Mouse (Mus musculus) CH12.LX (cell line): ENCODE measurements around the gene Klhl3. TPM values are rescaled to one million over a fixed set of nuclear protein-coding genes. Genes with fewer than 3 reads are reported as not detected.

Experiments
- DNase-seq: peaks from one replicate; pipeline ENCODE4 v3.0.0-alpha.2; 2013; ENCODE audit errors: extremely low read depth
- H3K27ac ChIP-seq: 2 replicates; pipeline ENCODE4 v1.5.1; 2012; ENCODE audit warnings: low read depth, mild to moderate bottlenecking, control low read depth, moderate library complexity; ENCODE audit not compliant: insufficient read depth
- H3K27me3 ChIP-seq: replicated peaks from 2 replicates; pipeline ENCODE3; 2012; ENCODE audit warnings: inconsistent platforms
- H3K36me3 ChIP-seq, 2 experiments: replicated peaks in 1 of 2; 2 replicates each; pipeline versions ENCODE3 to v1.6.1; 2012; ENCODE audit warnings: inconsistent platforms in 1 of 2, low read length in 1 of 2, mild to moderate bottlenecking in 1 of 2, mixed read lengths in 1 of 2, moderate library complexity in 1 of 2; ENCODE audit not compliant: control insufficient read depth in 1 of 2, insufficient read depth in 1 of 2
- H3K4me1 ChIP-seq, 2 experiments: 2 replicates each; pipeline ENCODE4 v1.6.1; 2012; ENCODE audit warnings: inconsistent platforms in 1 of 2, moderate library complexity in 1 of 2; ENCODE audit not compliant: insufficient read depth in 2 of 2, control insufficient read depth in 1 of 2
- H3K4me2 ChIP-seq: 2 replicates; pipeline ENCODE4 v1.6.1; 2012; ENCODE audit warnings: low read depth, mild to moderate bottlenecking, control low read depth; ENCODE audit not compliant: poor library complexity, insufficient read depth, severe bottlenecking
- H3K4me3 ChIP-seq, 3 experiments: fragments of 150-350 bp in 1 of 3; sonication (generic) in 1 of 3; replicated peaks in 1 of 3; 2 replicates each; pipeline versions ENCODE3 to v1.5.1; 2011 to 2012; ENCODE audit warnings: low read depth in 2 of 3, low read length in 2 of 3, mild to moderate bottlenecking in 2 of 3, moderate library complexity in 2 of 3, control low read depth in 1 of 3, improper control_type of control experiment in 1 of 3, inconsistent platforms in 1 of 3, mixed read lengths in 1 of 3; ENCODE audit not compliant: poor library complexity in 1 of 3
- H3K79me2 ChIP-seq: replicated peaks from 2 replicates; pipeline ENCODE4 v1.6.1; 2012; ENCODE audit warnings: mild to moderate bottlenecking, moderate library complexity; ENCODE audit not compliant: control insufficient read depth, poor library complexity, insufficient read depth, severe bottlenecking; ENCODE audit errors: extremely low read depth
- H3K9ac ChIP-seq: 2 replicates; pipeline ENCODE4 v1.6.1; 2012; ENCODE audit warnings: low read depth, mild to moderate bottlenecking, control low read depth, moderate library complexity; ENCODE audit not compliant: insufficient read depth
- H3K9me3 ChIP-seq: replicated peaks from 2 replicates; pipeline ENCODE3; 2012; ENCODE audit warnings: low read length, inconsistent platforms, mixed read lengths
- CHD1 ChIP-seq: IDR thresholded peaks from 2 replicates; pipeline ENCODE4 v1.6.1; 2012; ENCODE audit warnings: low read depth, low read length, improper control_type of control experiment, inconsistent platforms
- EP300 ChIP-seq: IDR thresholded peaks from 2 replicates; pipeline ENCODE4 v1.6.1; 2011; ENCODE audit warnings: low read length, improper control_type of control experiment
- JUN ChIP-seq: IDR thresholded peaks from 2 replicates; pipeline ENCODE4 v1.6.1; 2011; ENCODE audit warnings: low read depth, mild to moderate bottlenecking, low read length, improper control_type of control experiment, moderate library complexity; ENCODE audit not compliant: insufficient read depth
- NRF1 ChIP-seq: IDR thresholded peaks from 2 replicates; pipeline ENCODE4 v1.6.1; 2014; ENCODE audit warnings: low read depth, mild to moderate bottlenecking, inconsistent platforms, low read length, improper control_type of control experiment, moderate library complexity
- PAX5 ChIP-seq: IDR thresholded peaks from 2 replicates; pipeline ENCODE4 v1.6.1; 2012; ENCODE audit warnings: low read length, inconsistent platforms, mixed read lengths
- RCOR1 ChIP-seq: conservative IDR thresholded peaks from 2 replicates; pipeline ENCODE4 v1.6.1; 2012; ENCODE audit warnings: low read depth, mild to moderate bottlenecking, inconsistent platforms, low read length, improper control_type of control experiment
- SMC3 ChIP-seq: IDR thresholded peaks from 2 replicates; pipeline ENCODE4 v1.6.1; 2011; ENCODE audit warnings: low read depth, low read length, improper control_type of control experiment
- TBP ChIP-seq: conservative IDR thresholded peaks from 2 replicates; pipeline ENCODE4 v1.6.1; 2011; ENCODE audit warnings: low read depth, low read length, improper control_type of control experiment
- USF1 ChIP-seq: IDR thresholded peaks from 2 replicates; pipeline ENCODE4 v1.6.1; 2014; ENCODE audit warnings: low read depth, mild to moderate bottlenecking, inconsistent platforms, low read length, improper control_type of control experiment
- USF2 ChIP-seq: conservative IDR thresholded peaks from 2 replicates; pipeline ENCODE4 v1.6.1; 2011; ENCODE audit warnings: low read depth, low read length, improper control_type of control experiment
- ZC3H11A ChIP-seq: IDR thresholded peaks from 2 replicates; pipeline ENCODE4 v1.6.1; 2012; ENCODE audit warnings: low read depth, mild to moderate bottlenecking, inconsistent platforms, low read length, improper control_type of control experiment
- ZMIZ1 ChIP-seq: IDR thresholded peaks from 2 replicates; pipeline ENCODE4 v1.6.1; 2012; ENCODE audit warnings: low read depth, mild to moderate bottlenecking, inconsistent platforms, low read length, improper control_type of control experiment
- dilution Hi-C: fragments of 300-500 bp; cut with MboI; formaldehyde crosslinking; loops from 2 replicates; pipeline ENCODE4 v1.14.3; 2020; ENCODE audit warnings: low sequenced_read_pairs; ENCODE audit not compliant: extremely low pct_unique_long_range_greater_than_20kb, extremely low pct_ligation_motif_present
- in situ Hi-C: fragments of 300-500 bp; cut with MboI; formaldehyde crosslinking; loops from 3 replicates; pipeline ENCODE4 v1.14.3; 2019; ENCODE audit warnings: low sequenced_read_pairs, low pct_ligation_motif_present, low pct_unique_long_range_greater_than_20kb, mixed read lengths
- polyA plus RNA-seq: library from polyadenylated mRNA; unstranded; fragments of >175 nt; gene quantifications from 2 replicates; pipeline ENCODE4 v1.2.1, GENCODE M21; 2012; ENCODE audit warnings: low read depth; ENCODE audit not compliant: insufficient read length
- total RNA-seq, 2 experiments: library from RNA; depleted of rRNA; stranded (reverse); fragments of 300-350 nt in 1 of 2; fragments of >200 nt in 1 of 2; gene quantifications; 2 replicates each; pipeline ENCODE4 v1.2.3; 2012 to 2014

The Klhl3 gene
- total RNA-seq (2012; rRNA removed) = not detected in 2 replicates
- not detected in 2 replicates for total RNA-seq (2014; rRNA removed)
- polyA plus RNA-seq = not detected in 2 replicates

- Histone ChIP-seq H3K27ac (no peak within 1 kb of the TSS), H3K79me2 (no peaks in the 10 kb centered on the region), H3K4me1 (peaks cover 0 to 18% of the 10 kb centered on the region in 2 experiments; a peak in 2 of 4 replicates), H3K4me3 (peak within 1 kb of the TSS in 2 of 3 experiments; percentile 5 to 32), H3K4me2 (peak within 1 kb of the TSS; percentile 52; the same call in 1 of the 2 replicates), H3K9ac (no peak within 1 kb of the TSS), H3K9me3 (no peaks in the 10 kb centered on the region), H3K36me3 (no peaks in the 10 kb centered on the region), H3K27me3 (peaks cover 6% of the 10 kb centered on the region)
- DNase-seq = no peak
- dilution Hi-C loops (no loop called here), in situ Hi-C loops (no loop called here)
- TF ChIP-seq PAX5 = no peak
- no peak for TF ChIP-seq CHD1
- TF ChIP-seq RCOR1 = no peak
- no peak for TF ChIP-seq USF2
- no peak for TF ChIP-seq ZC3H11A
- TF ChIP-seq NRF1 = no peak
- TF ChIP-seq USF1 = no peak
- TF ChIP-seq EP300 = no peak
- no peak for TF ChIP-seq JUN
- TF ChIP-seq SMC3 = no peak
- no peak for TF ChIP-seq ZMIZ1
Measured at GRCm38 (mm10) chr13:58113061-58113900, at the start of gene Klhl3. TSS of gene Klhl3 (minus strand) at chr13:58113592.

- peaks cover 17% of the 10 kb centered on the region for H3K9me3 ChIP-seq
- DNase-seq = no peak
- dilution Hi-C loops = no loop called here
- no peak for TF ChIP-seq TBP
- no peak overlapping the region for H3K9ac ChIP-seq
- H3K27me3 ChIP-seq = no peaks in the 10 kb centered on the region
- in situ Hi-C loops = no loop called here
- peaks cover 34 to 56% of the 10 kb centered on the region in 2 experiments for H3K36me3 ChIP-seq
- H3K27ac ChIP-seq = no peak overlapping the region
- peaks cover 5% of the 10 kb centered on the region; the same call in 1 of the 2 replicates for H3K79me2 ChIP-seq
- H3K4me1 ChIP-seq = peaks cover 0 to 21% of the 10 kb centered on the region in 2 experiments; a peak in 2 of 4 replicates
- H3K4me3 ChIP-seq = no peak overlapping the region
- H3K4me2 ChIP-seq = no peak overlapping the region
Measured at GRCm38 (mm10) chr13:58160761-58161160, 47.4 kb upstream of the Klhl3 start.
